Comparison of ENCODE assay signal across 7 mouse cellular contexts in the genomic region with DNA sequence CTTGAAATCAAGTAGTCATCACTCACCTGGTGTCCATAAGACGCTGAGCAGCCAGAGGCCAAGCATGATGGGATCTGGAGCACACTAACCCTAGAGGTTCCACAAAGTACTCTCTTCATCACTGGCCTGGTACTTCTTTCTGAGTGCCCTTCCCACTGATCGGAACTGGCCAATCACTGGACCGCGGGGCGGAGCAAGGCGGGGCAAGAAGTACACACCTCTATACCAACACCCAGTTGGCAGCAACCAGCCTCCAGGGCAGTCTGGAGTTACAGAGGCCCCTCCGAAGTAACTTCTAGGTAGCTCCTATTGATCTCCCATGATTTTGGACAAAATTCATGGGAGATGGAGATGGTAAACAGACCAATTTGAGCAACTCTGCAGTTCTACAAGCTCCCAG. TPM values are rescaled to one million over a fixed set of nuclear protein-coding genes. Genes with fewer than 3 reads are reported as not detected.
DNase-seq lines count a peak whose midpoint lies in the region; ATAC-seq and TF ChIP-seq lines count a peak whose summit lies in the region.

A gene (minus strand): TSS at position 157 of the 400 bp plus-strand sequence.

- TF ChIP-seq EP300 in CH12.LX (IDR thresholded peaks at IDR 0.05; ENCODE audit: low read length) = no peak

- H3K4me2 ChIP-seq in CH12.LX (ENCODE audit: insufficient read depth, low read depth, poor library complexity, severe bottlenecking) = peak within 1 kb of the TSS; percentile 69
- no peak within 1 kb of the TSS for H3K4me2 ChIP-seq in lung, embryonic 14.5 days
- H3K4me2 ChIP-seq in midbrain, embryonic 11.5 days = no peak within 1 kb of the TSS

- peak; percentile 88 for TF ChIP-seq POLR2A in CH12.LX (IDR thresholded peaks at IDR 0.05; ENCODE audit: low read depth, low read length)

- peaks cover 25 to 63% of the 10 kb centered on the region in 2 experiments for H3K4me1 ChIP-seq in CH12.LX (ENCODE audit: control insufficient read depth in 1 of 2, insufficient read depth in 2 of 2)
- no peaks in the 10 kb centered on the region for H3K4me1 ChIP-seq in lung, embryonic 14.5 days (ENCODE audit: insufficient read depth)
- H3K4me1 ChIP-seq in midbrain, embryonic 11.5 days (ENCODE audit: control insufficient read depth, insufficient read depth, low read length) = no peaks in the 10 kb centered on the region

- H3K9me3 ChIP-seq in CH12.LX (replicated peaks; ENCODE audit: low read length) = no peaks in the 10 kb centered on the region
- H3K9me3 ChIP-seq in lung, embryonic 14.5 days (ENCODE audit: low read depth, low read length) = no peaks in the 10 kb centered on the region
- H3K9me3 ChIP-seq in midbrain, embryonic 11.5 days (ENCODE audit: control insufficient read depth, low read length) = no peaks in the 10 kb centered on the region

- TF ChIP-seq RAD21 in CH12.LX (IDR thresholded peaks at IDR 0.05; ENCODE audit: low read depth, low read length) = no peak

- peaks cover 26% of the 10 kb centered on the region for H3K79me2 ChIP-seq in CH12.LX (replicated peaks; ENCODE audit: control insufficient read depth, extremely low read depth, insufficient read depth, poor library complexity, severe bottlenecking)

- WGBS in lung, embryonic 14.5 days = 24% methylated on average over 7 of the region's 7 CpGs
- WGBS in midbrain, embryonic 11.5 days = 32% methylated on average over 7 of the region's 7 CpGs

- no peak for TF ChIP-seq CTCF in CH12.LX (conservative IDR thresholded peaks at IDR 0.05 in 1 of 2, IDR thresholded peaks at IDR 0.05 in 1 of 2; ENCODE audit: low read depth in 2 of 2, low read length in 2 of 2)
- TF ChIP-seq CTCF in lung, embryonic 14.5 days (IDR thresholded peaks at IDR 0.05; ENCODE audit: low read depth) = no peak

- H3K4me3 ChIP-seq in CH12.LX (replicated peaks in 1 of 3; ENCODE audit: low read depth in 2 of 3, low read length in 2 of 3, poor library complexity in 1 of 3) = peak within 1 kb of the TSS; percentile 68 to 79 (median 68)
- no peak within 1 kb of the TSS for H3K4me3 ChIP-seq in lung, embryonic 14.5 days (ENCODE audit: low read depth, low read length)
- no peak within 1 kb of the TSS for H3K4me3 ChIP-seq in midbrain, embryonic 11.5 days (ENCODE audit: low read depth, low read length)

- H3K27me3 ChIP-seq in CH12.LX (replicated peaks) = no peaks in the 10 kb centered on the region
- H3K27me3 ChIP-seq in lung, embryonic 14.5 days (ENCODE audit: insufficient read depth, low read length) = no peaks in the 10 kb centered on the region
- H3K27me3 ChIP-seq in midbrain, embryonic 11.5 days (ENCODE audit: control insufficient read depth, insufficient read depth, low read length) = no peaks in the 10 kb centered on the region

- H3K27ac ChIP-seq in CH12.LX (ENCODE audit: insufficient read depth, low read depth) = peak within 1 kb of the TSS; percentile 71
- H3K27ac ChIP-seq in lung, embryonic 14.5 days (ENCODE audit: low read depth) = no peak within 1 kb of the TSS
- no peak within 1 kb of the TSS for H3K27ac ChIP-seq in midbrain, embryonic 11.5 days (ENCODE audit: low read depth, low read length)

- ATAC-seq in inflammation-experienced regulatory T-cells, adult 6 months = peak; percentile 34
- ATAC-seq in lung, embryonic 14.5 days (ENCODE audit: insufficient read depth) = no peak
- ATAC-seq in midbrain, embryonic 11.5 days (ENCODE audit: low FRiP score) = no peak; the same call in 1 of the 2 replicates

- dilution Hi-C loops in CH12.LX (cut with MboI; ENCODE audit: extremely low pct_ligation_motif_present, extremely low pct_unique_long_range_greater_than_20kb, low sequenced_read_pairs) = no loop called here

- peak within 1 kb of the TSS; percentile 72 for H3K9ac ChIP-seq in CH12.LX (ENCODE audit: insufficient read depth, low read depth)
- H3K9ac ChIP-seq in lung, embryonic 14.5 days = no peak within 1 kb of the TSS
- no peak within 1 kb of the TSS for H3K9ac ChIP-seq in midbrain, embryonic 11.5 days (ENCODE audit: low read length)

- H3K36me3 ChIP-seq in CH12.LX (replicated peaks in 1 of 2; ENCODE audit: control insufficient read depth in 1 of 2, insufficient read depth in 1 of 2, low read length in 1 of 2) = peaks cover 44 to 60% of the 10 kb centered on the region in 2 experiments
- H3K36me3 ChIP-seq in lung, embryonic 14.5 days (ENCODE audit: insufficient read depth) = peaks cover 22% of the 10 kb centered on the region
- peaks cover 5% of the 10 kb centered on the region; the same call in 1 of the 2 replicates for H3K36me3 ChIP-seq in midbrain, embryonic 11.5 days (ENCODE audit: control insufficient read depth, insufficient read depth, low read length)

- in situ Hi-C loops in CH12.LX (cut with MboI; ENCODE audit: low pct_ligation_motif_present, low pct_unique_long_range_greater_than_20kb, low sequenced_read_pairs) = loop anchor here (5.0 to 10.0 kb wide), 2 partner anchors 80 to 142 kb away; a partner anchor contains a TSS

- DNase-seq in 416B (ENCODE audit: low read depth) (peak; percentile 94), CH12.LX (ENCODE audit: extremely low read depth) (peak; percentile 92)
- DNase-seq in lung, embryonic 14.5 days = peak; percentile 20
- DNase-seq in midbrain, embryonic 11.5 days (ENCODE audit: low spot score, missing footprints) = no peak
- DNase-seq in cerebellum, postnatal 36 days = no peak
- DNase-seq in right cerebral cortex, postnatal 36 days (ENCODE audit: low spot score in 2 of 2) = no peak

TF ChIP-seq in CH12.LX, 34 proteins besides CTCF, POLR2A, EP300 and RAD21:
- TF ChIP-seq ELF1 (IDR thresholded peaks at IDR 0.05; ENCODE audit: low read depth, low read length) = no peak
- no peak for TF ChIP-seq ZNF384 (IDR thresholded peaks at IDR 0.05; ENCODE audit: low read depth, low read length)
- TF ChIP-seq JUN (IDR thresholded peaks at IDR 0.05; ENCODE audit: insufficient read depth, low read depth, low read length) = no peak
- TF ChIP-seq TBP (conservative IDR thresholded peaks at IDR 0.05; ENCODE audit: low read depth, low read length) = peak; percentile 92
- TF ChIP-seq POLR2AphosphoS2 (IDR thresholded peaks at IDR 0.05; ENCODE audit: low read depth, low read length) = peak; percentile 85; the same call in 1 of the 2 replicates
- TF ChIP-seq TCF12 (IDR thresholded peaks at IDR 0.05; ENCODE audit: low read depth, low read length) = peak; percentile 80
- TF ChIP-seq HCFC1 (IDR thresholded peaks at IDR 0.05; ENCODE audit: low read depth, low read length) = no peak
- no peak for TF ChIP-seq ZC3H11A (IDR thresholded peaks at IDR 0.05; ENCODE audit: low read depth, low read length)
- peak; percentile 53; the same call in 1 of the 2 replicates for TF ChIP-seq SIN3A (IDR thresholded peaks at IDR 0.05; ENCODE audit: low read length)
- no peak for TF ChIP-seq MEF2A (IDR thresholded peaks at IDR 0.05; ENCODE audit: borderline replicate concordance, low read depth, low read length)
- TF ChIP-seq USF1 (IDR thresholded peaks at IDR 0.05; ENCODE audit: low read depth, low read length) = no peak
- TF ChIP-seq MAX (IDR thresholded peaks at IDR 0.05; ENCODE audit: low read length) = no peak
- no peak for TF ChIP-seq E2F4 (IDR thresholded peaks at IDR 0.05; ENCODE audit: insufficient replicate concordance, low read depth, low read length)
- no peak for TF ChIP-seq BHLHE40 (IDR thresholded peaks at IDR 0.05; ENCODE audit: low read depth, low read length)
- TF ChIP-seq JUND (conservative IDR thresholded peaks at IDR 0.05; ENCODE audit: low read depth, low read length) = no peak
- TF ChIP-seq UBTF (IDR thresholded peaks at IDR 0.05; ENCODE audit: low read depth, low read length) = no peak
- no peak for TF ChIP-seq CHD2 (IDR thresholded peaks at IDR 0.05; ENCODE audit: low read length)
- no peak for TF ChIP-seq NRF1 (IDR thresholded peaks at IDR 0.05; ENCODE audit: low read depth, low read length)
- TF ChIP-seq ZKSCAN1 (IDR thresholded peaks at IDR 0.05; ENCODE audit: borderline replicate concordance, low read depth, low read length) = no peak
- TF ChIP-seq USF2 (conservative IDR thresholded peaks at IDR 0.05; ENCODE audit: low read depth, low read length) = no peak
- TF ChIP-seq CHD1 (IDR thresholded peaks at IDR 0.05; ENCODE audit: low read depth, low read length) = no peak
- TF ChIP-seq MXI1 (IDR thresholded peaks at IDR 0.05; ENCODE audit: low read depth, low read length) = 0 out of 2 replicates have a peak, but pooled peaks have one; percentile 14
- no peak for TF ChIP-seq GABPA (IDR thresholded peaks at IDR 0.05; ENCODE audit: insufficient replicate concordance, low read depth, low read length)
- TF ChIP-seq ZMIZ1 (IDR thresholded peaks at IDR 0.05; ENCODE audit: low read depth, low read length) = no peak
- 0 out of 2 replicates have a peak, but pooled peaks have one; percentile 12 for TF ChIP-seq IRF4 (IDR thresholded peaks at IDR 0.05; ENCODE audit: low read depth, low read length)
- TF ChIP-seq SMC3 (IDR thresholded peaks at IDR 0.05; ENCODE audit: low read depth, low read length) = no peak
- no peak for TF ChIP-seq PAX5 (IDR thresholded peaks at IDR 0.05; ENCODE audit: low read length)
- no peak for TF ChIP-seq KAT2A (IDR thresholded peaks at IDR 0.05; ENCODE audit: insufficient replicate concordance, low read length)
- TF ChIP-seq MAZ (IDR thresholded peaks at IDR 0.05; ENCODE audit: low read depth, low read length) = 0 out of 2 replicates have a peak, but pooled peaks have one; percentile 53
- TF ChIP-seq MYC (IDR thresholded peaks at IDR 0.05; ENCODE audit: low read depth, low read length) = no peak
- no peak for TF ChIP-seq ETS1 (conservative IDR thresholded peaks at IDR 0.05; ENCODE audit: low read depth, low read length)
- no peak for TF ChIP-seq RCOR1 (conservative IDR thresholded peaks at IDR 0.05; ENCODE audit: low read depth, low read length)
- no peak for TF ChIP-seq MAFK (IDR thresholded peaks at IDR 0.05; ENCODE audit: insufficient replicate concordance, low read length)
- peak; percentile 72 for TF ChIP-seq NELFE (IDR thresholded peaks at IDR 0.05; ENCODE audit: low read depth, low read length)
TF ChIP-seq in CH12.LX: peak in this region for 8.

RNA-seq across cellular contexts. Expression of the gene that starts here (rescaled TPM):
- total RNA-seq in CH12.LX (2012; rRNA removed) (61.4 and 63.7 TPM in 2 replicates), CH12.LX (2014; rRNA removed) (46.5 and 51.0 TPM in 2 replicates)
- 43.7 and 46.3 TPM in 2 replicates for polyA plus RNA-seq in CH12.LX (2012; ENCODE audit: insufficient read length, low read depth)
- 10 to 100 TPM in 2 of 3 experiments, 1 to 10 TPM in 1; 8.8 to 59.4 (median 13.1) TPM for polyA plus RNA-seq in inflammation-experienced regulatory T-cells, adult 6 months (2017; shearing (Covaris generic))
- 1.7 and 2.0 TPM in 2 replicates for polyA plus RNA-seq in lung, embryonic 14.5 days (2014; fragmentation: Nextera tagmentation; extraction: Ambion mirVana)
- polyA plus RNA-seq in midbrain, embryonic 11.5 days (2014; fragmentation: Nextera tagmentation; extraction: Ambion mirVana) = 1.8 TPM in 2 replicates

Comparison
In these comparisons a context has a peak if more than half of its experiments do, and no peak if none do; other contexts are left out.
1. DNase-seq: peak in 416B (single experiment), CH12.LX (single experiment) and lung, embryonic 14.5 days (single experiment); none in midbrain, embryonic 11.5 days (single experiment), cerebellum, postnatal 36 days (0 of 2) and right cerebral cortex, postnatal 36 days (0 of 2).
2. H3K4me3 ChIP-seq: peak in CH12.LX (3 of 3); none in lung, embryonic 14.5 days (single experiment) and midbrain, embryonic 11.5 days (single experiment).